Mouse (Mus musculus) kidney, embryonic 15.5 days (tissue): ENCODE measurements around the gene Gm10300. TPM values are rescaled to one million over a fixed set of nuclear protein-coding genes. Genes with fewer than 3 reads are reported as not detected.

ENCODE experiments used
- ATAC-seq: fragments of 200-750 bp; cut with Nextera tagmentation; replicated peaks from 2 replicates; pipeline ENCODE4 v1.8.0; 2017; ENCODE audit warnings: moderate TSS enrichment; ENCODE audit not compliant: low FRiP score
- H3K27ac ChIP-seq: fragments of 300-500 bp; sonication (generic); 2 replicates; pipeline ENCODE4 v1.5.1; 2015; ENCODE audit warnings: mild to moderate bottlenecking, inconsistent platforms
- H3K27me3 ChIP-seq: fragments of 300-500 bp; sonication (generic); 2 replicates; pipeline ENCODE4 v1.6.1; 2015; ENCODE audit warnings: inconsistent platforms
- H3K36me3 ChIP-seq: fragments of 300-500 bp; sonication (generic); 2 replicates; pipeline ENCODE4 v1.6.1; 2015; ENCODE audit warnings: inconsistent platforms
- H3K4me1 ChIP-seq: fragments of 300-500 bp; sonication (generic); 2 replicates; pipeline ENCODE4 v1.6.1; 2015; ENCODE audit warnings: inconsistent platforms
- H3K4me2 ChIP-seq: fragments of 300-500 bp; sonication (generic); 2 replicates; pipeline ENCODE4 v1.6.1; 2015; ENCODE audit warnings: moderate library complexity, mild to moderate bottlenecking, inconsistent platforms
- H3K4me3 ChIP-seq: fragments of 300-500 bp; sonication (generic); replicated peaks from 2 replicates; pipeline ENCODE4 v1.5.1; 2015; ENCODE audit warnings: mild to moderate bottlenecking, inconsistent platforms
- H3K9ac ChIP-seq: fragments of 300-500 bp; sonication (generic); 2 replicates; pipeline ENCODE4 v1.6.1; 2015; ENCODE audit warnings: mild to moderate bottlenecking, inconsistent platforms
- H3K9me3 ChIP-seq: fragments of 300-500 bp; sonication (generic); replicated peaks from 2 replicates; pipeline ENCODE4 v1.6.1; 2016; ENCODE audit warnings: inconsistent platforms
- WGBS: fragments of 180-500 bp; shearing (Covaris S2); methylation state at CpG from one replicate; pipeline ENCODE4 v1.1.7; 2015; ENCODE audit warnings: mixed read lengths; 5-methylcytosine and 5-hydroxymethylcytosine counted together
- polyA plus RNA-seq: library from polyadenylated mRNA; unstranded; fragments of >200 nt; fragmentation: Nextera tagmentation; extraction: Ambion mirVana; gene quantifications from 2 replicates; pipeline ENCODE4 v1.2.1, GENCODE M21; 2015

The Gm10300 gene
- polyA plus RNA-seq, 1 experiment from 2014 or later = 0.09 TPM

DNA sequence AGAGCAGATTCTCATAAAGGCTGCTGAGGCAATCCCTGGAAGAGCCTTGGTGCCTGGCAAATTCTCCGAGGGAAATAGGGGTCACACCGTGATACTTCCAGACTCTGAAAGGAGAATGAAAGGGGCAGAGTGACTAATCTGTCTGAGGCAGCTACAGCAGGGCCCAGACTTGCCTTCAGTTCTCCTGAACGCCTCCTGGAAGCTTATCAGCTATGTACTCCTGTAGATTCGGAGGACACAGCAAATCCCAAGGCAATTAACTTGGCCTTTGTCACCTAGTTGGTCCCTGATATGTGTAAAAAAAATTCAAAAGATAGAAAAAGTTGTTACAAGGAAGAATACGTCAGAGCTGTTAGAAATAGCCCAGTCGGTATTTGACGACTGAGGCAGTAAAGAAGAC is 20.5 kb downstream of the Gm10300 start:
- Histone ChIP-seq H3K4me3 (no peak overlapping the region), H3K27ac (no peak overlapping the region), H3K9me3 (no peaks in the 10 kb centered on the region), H3K4me2 (no peak overlapping the region), H3K36me3 (no peaks in the 10 kb centered on the region), H3K9ac (no peak overlapping the region), H3K4me1 (no peaks in the 10 kb centered on the region), H3K27me3 (no peaks in the 10 kb centered on the region)
- no peak for ATAC-seq
- 80% methylated on average over 7 of the region's 7 CpGs for WGBS

DNA sequence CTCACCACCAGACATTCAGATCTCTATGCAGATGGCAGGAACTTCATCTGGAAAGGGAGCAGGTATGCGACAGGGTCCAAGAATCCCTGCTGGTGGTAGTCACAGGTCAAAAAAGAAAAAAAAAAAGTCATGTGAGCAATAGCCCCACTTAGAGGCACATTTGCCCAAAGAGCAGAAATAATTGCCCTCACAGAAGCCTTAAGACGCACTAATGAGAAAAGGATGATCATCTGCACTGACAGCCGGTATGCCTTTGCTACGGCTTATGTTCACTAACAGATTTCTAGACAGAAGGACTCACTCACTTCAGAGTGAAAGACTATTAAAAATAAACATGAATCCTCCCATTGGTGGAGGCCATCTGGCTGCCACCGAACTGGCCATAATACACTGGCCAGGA is 25.1 kb downstream of the Gm10300 start:
- peaks cover 5% of the 10 kb centered on the region; the same call in 1 of the 2 replicates for H3K4me1 ChIP-seq
- no peak overlapping the region for H3K4me2 ChIP-seq
- no peak overlapping the region for H3K4me3 ChIP-seq
- H3K9ac ChIP-seq = no peak overlapping the region
- ATAC-seq = no peak
- no peaks in the 10 kb centered on the region for H3K27me3 ChIP-seq
- 73% methylated on average over 5 of the region's 5 CpGs for WGBS
- no peaks in the 10 kb centered on the region for H3K36me3 ChIP-seq
- H3K27ac ChIP-seq = no peak overlapping the region
- no peaks in the 10 kb centered on the region for H3K9me3 ChIP-seq

DNA sequence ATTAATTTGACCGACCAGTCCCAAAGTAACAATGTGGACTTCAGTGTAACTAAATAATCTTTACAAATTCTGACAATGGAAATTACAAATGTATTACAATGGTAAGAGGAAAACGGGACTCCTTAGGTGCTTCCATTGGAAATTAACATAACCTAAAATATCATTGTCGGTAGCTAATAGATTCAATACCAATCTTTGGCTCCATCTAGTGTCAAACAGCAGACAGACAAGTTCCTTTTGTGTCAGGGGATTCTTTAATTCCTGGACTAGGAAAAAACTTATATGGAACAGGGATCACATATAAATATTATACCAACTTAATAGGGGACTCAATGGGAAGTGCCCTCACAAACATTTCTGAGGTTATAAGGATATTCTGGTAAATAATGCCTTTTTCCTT is 26.7 kb downstream of the Gm10300 start:
- no peak overlapping the region for H3K9ac ChIP-seq

DNA sequence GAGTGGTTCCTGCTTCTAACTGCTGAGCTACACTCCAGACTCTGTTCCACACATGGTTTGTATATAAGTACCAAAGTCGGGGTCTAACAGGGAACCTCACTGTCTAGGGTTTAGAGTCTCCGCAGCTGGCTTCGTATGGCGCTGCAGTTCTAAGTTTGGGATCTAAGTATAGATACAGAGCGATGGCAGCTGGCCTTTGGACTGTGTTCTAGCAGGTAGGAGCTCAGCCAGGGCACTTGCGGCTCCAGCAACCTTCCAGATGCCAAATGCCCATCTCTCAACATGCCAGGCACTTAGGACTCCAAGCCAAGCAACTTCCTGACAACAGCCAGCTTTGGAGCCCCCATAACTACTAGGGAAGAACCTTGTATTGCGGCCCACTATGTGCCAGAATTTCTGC is 33.7 kb downstream of the Gm10300 start:
- Histone ChIP-seq H3K4me3 (no peak overlapping the region), H3K27ac (no peak overlapping the region), H3K4me2 (no peak overlapping the region), H3K4me1 (peaks cover 7% of the 10 kb centered on the region; the same call in 1 of the 2 replicates), H3K27me3 (peaks cover 7% of the 10 kb centered on the region), H3K9me3 (no peaks in the 10 kb centered on the region), H3K36me3 (no peaks in the 10 kb centered on the region), H3K9ac (no peak overlapping the region)
- 93% methylated on average over 7 of the region's 7 CpGs for WGBS
- ATAC-seq = no peak

More for the DNA sequence above, 26.7 kb downstream of the Gm10300 start:
- 45% methylated on average over 3 of the region's 3 CpGs for WGBS
- Histone ChIP-seq H3K36me3 (no peaks in the 10 kb centered on the region), H3K9me3 (no peaks in the 10 kb centered on the region), H3K4me1 (peaks cover 5% of the 10 kb centered on the region; the same call in 1 of the 2 replicates), H3K27ac (no peak overlapping the region), H3K4me2 (no peak overlapping the region), H3K27me3 (no peaks in the 10 kb centered on the region), H3K4me3 (no peak overlapping the region)
- no peak for ATAC-seq

DNA sequence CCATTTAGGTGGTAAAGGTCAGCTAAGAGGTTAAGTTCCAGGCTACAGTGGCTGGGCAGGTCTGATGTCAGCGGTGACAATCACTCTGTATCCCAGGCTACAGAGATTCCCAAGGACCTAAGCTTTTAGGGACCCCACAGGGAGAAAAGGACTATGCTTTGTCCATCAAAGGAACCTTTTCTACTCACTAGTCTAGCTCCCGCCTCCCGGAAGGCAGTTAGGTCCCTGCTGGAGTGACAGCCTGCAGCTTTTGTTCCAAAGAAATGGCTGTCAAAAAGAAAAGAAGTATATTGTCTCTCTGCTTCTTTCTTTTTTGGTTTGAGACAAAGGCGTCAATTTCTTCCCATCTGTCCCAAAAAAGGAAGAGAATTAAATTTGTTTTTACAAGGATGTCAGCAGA is 36.7 kb downstream of the Gm10300 start:
- Histone ChIP-seq H3K9ac (no peak overlapping the region), H3K36me3 (no peaks in the 10 kb centered on the region), H3K9me3 (no peaks in the 10 kb centered on the region), H3K4me3 (no peak overlapping the region), H3K4me1 (peaks cover 5% of the 10 kb centered on the region; the same call in 1 of the 2 replicates), H3K27me3 (peaks cover 16% of the 10 kb centered on the region), H3K4me2 (no peak overlapping the region), H3K27ac (no peak overlapping the region)
- no peak for ATAC-seq
- WGBS = 71% methylated on average over 4 of the region's 4 CpGs

DNA sequence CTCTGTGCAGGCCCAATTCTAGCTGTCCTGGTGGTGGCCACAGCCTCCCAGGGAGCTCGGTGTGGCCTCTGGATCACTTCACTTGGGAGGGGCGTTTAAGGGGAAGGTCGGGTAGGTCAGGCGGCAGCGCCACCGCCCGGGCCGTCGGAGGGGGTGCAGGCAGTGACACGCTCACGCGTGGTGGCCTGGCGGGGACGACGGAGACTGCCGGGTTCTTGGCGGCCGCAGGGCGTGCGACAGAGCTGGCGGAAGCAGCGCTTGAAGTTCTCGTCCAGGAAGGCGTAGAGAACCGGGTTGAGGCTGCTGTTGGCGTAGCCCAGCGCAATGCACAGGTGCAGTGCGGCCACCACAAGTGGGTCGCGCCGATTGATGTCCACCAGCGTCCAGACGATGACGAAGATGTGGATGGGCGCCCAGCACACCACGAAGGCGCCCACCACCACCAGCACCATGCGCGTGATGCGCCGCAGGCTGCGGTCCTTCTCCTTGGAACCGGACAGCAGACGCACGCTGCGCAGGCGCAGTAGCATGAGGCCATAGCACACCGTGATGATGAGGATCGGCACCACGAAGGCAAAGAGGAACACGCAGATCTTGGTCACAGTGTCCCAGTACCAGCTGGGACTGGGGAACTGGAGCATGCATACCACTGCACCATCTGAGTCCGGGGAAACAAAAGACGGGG is 39.1 kb downstream of the Gm10300 start:
- Histone ChIP-seq H3K4me2 (peak overlapping the region; percentile 63), H3K4me1 (peaks cover 5% of the 10 kb centered on the region; the same call in 1 of the 2 replicates), H3K36me3 (no peaks in the 10 kb centered on the region), H3K9ac (no peak overlapping the region), H3K27me3 (peaks cover 16% of the 10 kb centered on the region), H3K27ac (no peak overlapping the region), H3K4me3 (peak overlapping the region; percentile 35), H3K9me3 (no peaks in the 10 kb centered on the region)
- no peak for ATAC-seq
- 46% methylated on average over 53 of the region's 53 CpGs for WGBS

DNA sequence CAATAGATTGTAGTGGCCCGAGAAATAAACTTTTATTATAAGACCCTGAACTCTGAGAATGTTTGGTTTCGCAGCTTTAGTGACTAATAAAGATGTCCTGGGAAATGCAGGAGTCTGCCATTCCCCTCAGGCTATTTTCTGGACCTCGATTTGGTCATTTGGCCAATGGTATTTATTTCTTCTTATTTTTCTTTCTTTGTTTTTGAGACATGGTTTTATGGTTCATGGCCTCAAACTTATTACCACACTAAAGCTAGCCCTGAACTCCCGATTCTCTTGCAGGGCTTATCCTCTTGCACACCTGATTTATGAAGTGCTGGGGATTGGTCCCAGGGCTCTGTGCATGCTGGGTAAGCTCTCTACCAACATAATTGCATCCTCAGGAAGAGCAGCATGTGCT is 41.8 kb downstream of the Gm10300 start:
- H3K27me3 ChIP-seq = peaks cover 16% of the 10 kb centered on the region
- H3K9me3 ChIP-seq = no peaks in the 10 kb centered on the region
- H3K4me1 ChIP-seq = peaks cover 8% of the 10 kb centered on the region; the same call in 1 of the 2 replicates
- no peaks in the 10 kb centered on the region for H3K36me3 ChIP-seq
- H3K9ac ChIP-seq = no peak overlapping the region
- ATAC-seq = no peak
- no peak overlapping the region for H3K4me2 ChIP-seq
- H3K27ac ChIP-seq = no peak overlapping the region
- no peak overlapping the region for H3K4me3 ChIP-seq
- WGBS = 40% methylated on average over 4 of the region's 4 CpGs

DNA sequence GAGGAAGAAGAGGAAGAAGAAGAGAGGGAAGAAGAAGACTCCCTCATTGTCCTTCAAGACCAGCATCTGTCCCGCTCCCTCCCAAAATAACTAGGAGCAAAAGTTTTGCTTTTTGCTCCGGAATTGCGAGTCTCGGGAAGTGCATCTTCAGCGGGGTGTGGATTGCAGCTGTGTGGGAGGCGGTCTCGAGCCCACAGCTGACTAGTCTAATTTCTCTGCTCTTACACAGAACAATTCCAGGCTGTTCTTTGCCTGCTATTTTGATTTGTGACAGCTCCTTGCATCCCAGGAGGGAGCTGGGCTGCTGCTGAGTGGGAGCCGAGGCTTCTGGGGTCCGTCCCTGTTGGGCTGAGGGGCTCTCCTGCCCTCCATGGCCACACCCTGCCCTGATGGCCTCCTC is 45.1 kb downstream of the Gm10300 start:
- ATAC-seq = no peak
- Histone ChIP-seq H3K4me3 (no peak overlapping the region), H3K36me3 (no peaks in the 10 kb centered on the region), H3K9ac (no peak overlapping the region), H3K27me3 (no peaks in the 10 kb centered on the region), H3K9me3 (no peaks in the 10 kb centered on the region), H3K27ac (no peak overlapping the region), H3K4me2 (peak overlapping the region; percentile 15; the same call in 1 of the 2 replicates), H3K4me1 (peaks cover 5% of the 10 kb centered on the region; the same call in 1 of the 2 replicates)
- 33% methylated on average over 9 of the region's 9 CpGs for WGBS

DNA sequence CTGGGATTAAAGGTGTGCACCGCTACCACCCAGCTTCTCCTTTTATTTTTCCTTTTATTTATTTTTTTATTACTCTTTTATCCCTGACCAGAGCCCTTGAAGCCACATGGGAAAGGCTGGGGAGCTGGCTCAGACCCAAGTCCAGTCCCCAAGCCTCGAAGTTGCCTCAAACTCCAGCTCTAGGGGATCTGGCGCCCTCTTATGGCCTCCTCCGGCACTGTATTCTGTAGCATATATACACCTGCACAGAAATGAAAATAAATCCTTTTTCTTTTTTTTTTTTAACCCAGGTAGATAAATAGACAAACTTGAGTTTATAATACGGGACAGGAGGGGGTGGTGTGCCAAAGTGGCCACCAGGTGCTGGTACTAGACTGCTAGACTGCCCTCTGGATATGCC is 47.2 kb downstream of the Gm10300 start:
- H3K36me3 ChIP-seq = no peaks in the 10 kb centered on the region
- H3K9me3 ChIP-seq = no peaks in the 10 kb centered on the region
- no peak overlapping the region for H3K27ac ChIP-seq
- no peak overlapping the region for H3K4me2 ChIP-seq
- 79% methylated on average over 5 of the region's 5 CpGs for WGBS
- no peak overlapping the region for H3K4me3 ChIP-seq
- no peak for ATAC-seq
- peaks cover 5% of the 10 kb centered on the region; the same call in 1 of the 2 replicates for H3K4me1 ChIP-seq
- no peaks in the 10 kb centered on the region for H3K27me3 ChIP-seq
- H3K9ac ChIP-seq = no peak overlapping the region

DNA sequence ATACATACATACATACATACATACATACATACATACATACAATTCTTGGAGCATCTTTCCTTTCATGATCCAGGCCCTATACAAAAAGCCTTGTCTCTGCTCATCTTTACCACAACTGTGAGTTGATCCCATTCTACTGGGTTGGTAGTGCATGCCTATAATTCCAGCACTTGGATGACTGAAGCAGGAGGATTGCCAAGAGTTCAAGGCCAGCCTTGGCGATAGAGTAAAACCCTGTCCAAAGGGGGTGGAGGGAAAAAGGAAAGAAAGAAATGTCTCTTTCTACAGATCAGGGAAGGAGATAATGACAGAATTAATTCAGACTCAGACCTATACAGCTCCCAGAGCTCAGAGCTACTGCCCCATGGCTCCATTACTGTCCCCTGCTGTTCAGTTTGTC is 48.7 kb downstream of the Gm10300 start:
- H3K9me3 ChIP-seq = no peaks in the 10 kb centered on the region

More for the DNA sequence above, 48.7 kb downstream of the Gm10300 start:
- H3K9ac ChIP-seq = no peak overlapping the region
- peaks cover 5% of the 10 kb centered on the region; the same call in 1 of the 2 replicates for H3K4me1 ChIP-seq
- WGBS = 89% methylated on average over 1 of the region's 1 CpGs
- H3K27me3 ChIP-seq = no peaks in the 10 kb centered on the region
- no peak overlapping the region for H3K27ac ChIP-seq
- H3K4me3 ChIP-seq = no peak overlapping the region
- no peak for ATAC-seq
- no peaks in the 10 kb centered on the region for H3K36me3 ChIP-seq
- H3K4me2 ChIP-seq = no peak overlapping the region
